Mouse (Mus musculus) liver, postnatal 0 days (tissue): ENCODE results near the gene Nup62. TPM values are rescaled to one million over a fixed set of nuclear protein-coding genes. Genes with fewer than 3 reads are reported as not detected.

Source experiments
- ATAC-seq: fragments of 200-750 bp; cut with Nextera tagmentation; 2 replicates; pipeline ENCODE4 v1.8.0; 2017; ENCODE audit warnings: mild to moderate bottlenecking, moderate library complexity
- DNase-seq: peaks from one replicate; pipeline ENCODE4 v3.0.0-alpha.2; 2016
- H3K27ac ChIP-seq: fragments of 300-500 bp; sonication (generic); 2 replicates; pipeline ENCODE4 v1.5.1; 2014; ENCODE audit warnings: antibody characterized with exemption, moderate library complexity, mild to moderate bottlenecking, low read depth
- H3K27me3 ChIP-seq: fragments of 300-500 bp; sonication (generic); 2 replicates; pipeline ENCODE4 v1.6.1; 2014; ENCODE audit warnings: low read length, control low read depth, mixed read lengths; ENCODE audit not compliant: insufficient read depth
- H3K36me3 ChIP-seq: fragments of 300-500 bp; sonication (generic); replicated peaks from 2 replicates; pipeline ENCODE4 v1.6.1; 2014; ENCODE audit warnings: mild to moderate bottlenecking, control low read depth, low read length, moderate library complexity, mixed read lengths; ENCODE audit not compliant: insufficient read depth
- H3K4me1 ChIP-seq: fragments of 300-500 bp; sonication (generic); 2 replicates; pipeline ENCODE4 v1.6.1; 2014; ENCODE audit warnings: antibody characterized with exemption, mild to moderate bottlenecking, control low read depth; ENCODE audit not compliant: insufficient read depth
- H3K4me2 ChIP-seq: fragments of 300-500 bp; sonication (generic); 2 replicates; pipeline ENCODE4 v1.6.1; 2014; ENCODE audit warnings: low read depth, mild to moderate bottlenecking, low read length, moderate library complexity, mixed read lengths
- H3K4me3 ChIP-seq: fragments of 300-500 bp; sonication (generic); 2 replicates; pipeline ENCODE4 v1.5.1; 2014; ENCODE audit warnings: low read depth, low read length
- H3K9ac ChIP-seq: fragments of 300-500 bp; sonication (generic); replicated peaks from 2 replicates; pipeline ENCODE4 v1.6.1; 2014; ENCODE audit warnings: mild to moderate bottlenecking, moderate library complexity
- H3K9me3 ChIP-seq: fragments of 300-500 bp; sonication (generic); 2 replicates; pipeline ENCODE4 v1.6.1; 2016; ENCODE audit warnings: mild to moderate bottlenecking, control low read depth, low read length, mixed read lengths
- CTCF ChIP-seq: sonication (generic); IDR thresholded peaks from 2 replicates; pipeline ENCODE4 v1.5.1; 2016; ENCODE audit warnings: antibody characterized with exemption, low read depth
- EP300 ChIP-seq: IDR thresholded peaks from 2 replicates; pipeline ENCODE4 v1.6.1; 2016; ENCODE audit warnings: antibody characterized with exemption, low read depth, mild to moderate bottlenecking
- WGBS: fragments of 180-500 bp; shearing (Covaris S2); extraction: QIAGEN DNeasy Blood & Tissue Kit; methylation state at CpG from one replicate; pipeline ENCODE4 v1.1.7; 2014; ENCODE audit not compliant: insufficient replicate concordance; 5-methylcytosine and 5-hydroxymethylcytosine counted together
- polyA plus RNA-seq: library from polyadenylated mRNA; unstranded; fragments of >200 nt; fragmentation: Nextera tagmentation; extraction: Ambion mirVana; gene quantifications from 2 replicates; pipeline ENCODE4 v1.2.1, GENCODE M21; 2015

Nup62 gene
- polyA plus RNA-seq, 1 experiment from 2014 or later = 21.4 TPM

- 5% methylated on average over 52 of the region's 57 CpGs for WGBS
- TF ChIP-seq CTCF (no peak), EP300 (no peak)
- Histone ChIP-seq H3K36me3 (peaks cover 15% of the 10 kb centered on the region), H3K4me3 (peak within 1 kb of the TSS; percentile 86), H3K27ac (peak within 1 kb of the TSS; percentile 98), H3K4me2 (peak within 1 kb of the TSS; percentile 86), H3K9ac (peak within 1 kb of the TSS; percentile 96), H3K27me3 (no peaks in the 10 kb centered on the region), H3K9me3 (no peaks in the 10 kb centered on the region), H3K4me1 (peaks cover 48% of the 10 kb centered on the region)
- DNase-seq (peak; percentile 83), ATAC-seq (peak; percentile 37)
Measured at GRCm38 (mm10) chr7:44816470-44817021, 658 bp downstream of the Nup62 start, which contains the start of gene Atf5. Gene Atf5 (minus strand): TSS chr7:44816658.

- ATAC-seq (no peak), DNase-seq (peak; percentile 10)
- WGBS = 20% methylated on average over 3 of the region's 3 CpGs
- Histone ChIP-seq H3K9ac (peak overlapping the region; percentile 96), H3K4me3 (peak overlapping the region; percentile 86), H3K4me1 (peaks cover 51% of the 10 kb centered on the region), H3K4me2 (peak overlapping the region; percentile 86), H3K36me3 (peaks cover 10% of the 10 kb centered on the region; the same call in 1 of the 2 replicates), H3K27me3 (no peaks in the 10 kb centered on the region), H3K9me3 (no peaks in the 10 kb centered on the region), H3K27ac (peak overlapping the region; percentile 98)
- TF ChIP-seq CTCF (no peak), EP300 (no peak)
Measured at GRCm38 (mm10) chr7:44817441-44817840, 1.6 kb downstream of the Nup62 start.

- Histone ChIP-seq H3K27me3 (no peaks in the 10 kb centered on the region), H3K4me1 (peaks cover 51% of the 10 kb centered on the region), H3K4me3 (peak overlapping the region; percentile 86), H3K9me3 (no peaks in the 10 kb centered on the region), H3K36me3 (peaks cover 6% of the 10 kb centered on the region; the same call in 1 of the 2 replicates), H3K27ac (peak overlapping the region; percentile 98), H3K4me2 (peak overlapping the region; percentile 86), H3K9ac (peak overlapping the region; percentile 96)
- peak; percentile 20 for DNase-seq
- ATAC-seq = no peak
- 25% methylated on average over 2 of the region's 2 CpGs for WGBS
- TF ChIP-seq CTCF (peak; percentile 48), EP300 (no peak)
Measured at GRCm38 (mm10) chr7:44818164-44818563, 2.3 kb downstream of the Nup62 start.

- WGBS = 36% methylated on average over 6 of the region's 6 CpGs
- DNase-seq (peak; percentile 80), ATAC-seq (no peak)
- TF ChIP-seq CTCF (no peak), EP300 (peak; percentile 72; the same call in 1 of the 2 replicates)
- Histone ChIP-seq H3K4me2 (peak overlapping the region; percentile 86), H3K9me3 (no peaks in the 10 kb centered on the region), H3K4me1 (peaks cover 51% of the 10 kb centered on the region), H3K9ac (peak overlapping the region; percentile 58), H3K4me3 (peak overlapping the region; percentile 86), H3K27ac (peak overlapping the region; percentile 98), H3K27me3 (no peaks in the 10 kb centered on the region), H3K36me3 (peaks cover 4% of the 10 kb centered on the region; the same call in 1 of the 2 replicates)
Measured at GRCm38 (mm10) chr7:44818751-44819235, 2.9 kb downstream of the Nup62 start.

- Histone ChIP-seq H3K27me3 (no peaks in the 10 kb centered on the region), H3K9me3 (no peaks in the 10 kb centered on the region), H3K36me3 (peaks cover 4% of the 10 kb centered on the region; the same call in 1 of the 2 replicates), H3K27ac (peak overlapping the region; percentile 98), H3K4me1 (peaks cover 51% of the 10 kb centered on the region), H3K4me2 (peak overlapping the region; percentile 86), H3K4me3 (peak overlapping the region; percentile 86; the same call in 1 of the 2 replicates), H3K9ac (peak overlapping the region; percentile 58)
- ATAC-seq = no peak
- peak; percentile 12 for DNase-seq
- TF ChIP-seq EP300 (no peak), CTCF (no peak)
- WGBS = 75% methylated on average over 2 of the region's 2 CpGs
Measured at GRCm38 (mm10) chr7:44819391-44819790, 3.5 kb downstream of the Nup62 start.

- no peaks in the 10 kb centered on the region for H3K27me3 ChIP-seq
- H3K36me3 ChIP-seq = peaks cover under 1% of the 10 kb centered on the region; the same call in 1 of the 2 replicates
- H3K27ac ChIP-seq = peak overlapping the region; percentile 98
- no peak for TF ChIP-seq CTCF
- peak; percentile 82 for TF ChIP-seq EP300
- DNase-seq (peak; percentile 74), ATAC-seq (peak; percentile 52)
- no peaks in the 10 kb centered on the region for H3K9me3 ChIP-seq
- 33% methylated on average over 5 of the region's 5 CpGs for WGBS
- peaks cover 50% of the 10 kb centered on the region for H3K4me1 ChIP-seq
- H3K4me3 ChIP-seq = no peak overlapping the region
- H3K4me2 ChIP-seq = peak overlapping the region; percentile 86
- H3K9ac ChIP-seq = peak overlapping the region; percentile 58
Measured at GRCm38 (mm10) chr7:44819863-44820262, 4.0 kb downstream of the Nup62 start.
